Mouse (Mus musculus): ENCODE measurements at regions not wholly inside any gene's neighbourhood (a gene's known extent, or its start where the extent isn't known, plus 50 kb on each side); places are given as distances from the start of the nearest gene placed in this dataset.
A peak's percentile ranks its signal among the peaks of the same experiment; 100 is the strongest.

DNA sequence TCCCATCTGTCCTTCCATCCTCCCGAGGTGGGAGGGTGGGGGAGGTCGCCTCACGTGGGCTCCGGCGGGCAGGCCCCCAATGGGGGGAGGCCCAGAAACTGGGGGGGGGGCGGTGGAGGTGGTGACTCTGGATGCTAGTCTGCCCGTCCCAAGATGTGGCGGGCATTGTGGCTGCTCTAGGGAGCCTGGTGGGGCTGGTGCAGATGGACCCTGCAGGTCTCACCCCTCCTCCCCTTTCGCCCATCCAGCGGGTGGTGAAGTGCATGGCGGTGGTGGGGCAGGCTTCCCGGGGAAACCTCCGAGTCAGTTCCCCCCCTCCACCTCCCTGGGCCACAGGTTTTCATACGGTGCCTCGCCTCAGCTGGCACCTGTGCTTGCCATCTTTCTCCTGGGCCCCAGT lies 88.6 kb downstream of the Inhba start:
- DNase-seq (ENCODE audit: low read depth), result no peak

DNA sequence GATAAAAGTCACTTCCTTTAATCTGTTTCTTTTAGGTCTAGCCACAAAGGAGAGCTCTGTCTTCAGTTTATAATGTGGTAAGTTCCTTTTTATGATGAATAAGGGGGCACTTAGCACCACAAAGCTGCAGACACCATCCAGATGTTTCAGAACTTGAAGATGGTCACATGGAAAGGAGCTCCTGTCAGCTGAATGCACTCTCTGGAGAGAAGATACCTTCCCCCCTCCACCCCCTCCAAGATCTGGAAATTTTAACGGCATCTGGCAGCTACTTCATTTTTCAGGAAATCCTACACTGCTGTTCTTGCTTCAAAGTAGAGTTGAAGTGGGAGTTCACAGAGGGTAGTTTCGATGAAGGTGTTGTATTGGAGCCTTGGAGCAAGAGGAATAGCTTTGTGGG lies 103.2 kb downstream of the Inhba start:
- DNase-seq (ENCODE audit: low read depth), result no peak

DNA sequence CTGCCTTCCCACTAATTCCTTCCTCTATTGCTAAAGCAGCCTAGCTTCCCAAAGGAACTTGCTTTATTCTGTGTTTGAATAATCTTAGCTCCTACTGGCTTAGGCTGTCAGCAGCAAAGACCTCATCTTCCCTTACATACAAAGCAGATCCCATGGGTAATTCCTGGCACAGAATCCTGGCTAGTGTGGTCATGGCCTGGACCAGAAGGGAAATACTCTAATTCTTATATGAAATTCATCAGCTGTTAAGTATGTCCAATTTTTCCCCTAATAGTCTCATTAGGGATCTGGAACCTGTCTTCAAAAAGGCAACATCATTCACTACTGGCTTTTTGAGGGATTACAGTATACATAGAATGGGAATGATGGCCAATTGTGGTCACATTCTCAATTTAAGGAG lies 135.0 kb downstream of the Inhba start:
- no peak for DNase-seq (ENCODE audit: low read depth)

DNA sequence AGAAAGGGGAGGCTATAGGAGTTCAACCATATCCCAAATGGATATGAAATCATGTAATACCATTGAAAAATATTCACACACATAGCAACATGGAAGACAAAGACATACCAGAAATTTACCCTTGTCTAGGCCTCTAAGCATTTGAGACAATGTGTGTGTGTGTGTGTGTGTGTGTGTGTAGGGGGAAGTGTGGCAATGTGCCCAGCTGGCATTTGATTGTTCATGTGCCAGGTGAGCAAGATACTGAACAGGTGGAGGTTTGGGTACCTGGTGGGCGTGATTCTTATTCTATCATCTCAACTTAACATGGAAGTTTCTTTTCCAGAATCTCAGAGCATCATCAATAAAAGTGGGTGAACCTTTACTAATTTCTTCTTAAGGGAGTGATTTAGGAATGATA lies 143.3 kb downstream of the Inhba start:
- DNase-seq (ENCODE audit: low read depth), result no peak

DNA sequence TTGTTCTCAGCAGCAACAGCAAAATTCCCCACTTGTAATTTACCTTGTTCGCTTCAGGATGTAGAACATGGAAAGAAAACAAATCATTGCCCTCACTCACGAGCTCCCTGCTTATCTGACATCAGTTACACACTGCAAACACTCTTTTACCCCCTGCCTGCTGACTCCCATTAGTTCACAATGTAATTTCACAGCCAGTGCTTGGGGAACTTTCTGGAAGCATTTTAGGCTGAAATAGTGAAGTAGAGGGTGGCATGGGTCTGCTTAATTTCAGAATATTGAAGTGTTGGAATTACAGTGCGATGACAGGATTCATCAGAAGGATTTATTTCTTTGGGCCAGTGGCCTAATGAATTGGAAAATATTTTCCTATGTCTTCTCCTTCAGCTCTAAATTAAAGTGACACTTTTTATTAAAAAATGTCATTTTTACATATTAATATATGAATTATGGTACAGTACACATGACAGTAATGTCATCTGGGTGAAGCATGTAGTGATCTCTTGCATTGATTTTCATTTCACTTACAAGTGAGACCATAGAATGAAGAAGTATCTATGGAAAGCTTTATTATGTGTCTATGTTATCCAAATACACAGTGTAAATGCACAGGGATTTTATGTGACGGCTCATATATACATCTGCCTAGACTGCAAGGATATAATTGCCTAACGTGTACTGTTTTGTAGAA lies 153.7 kb downstream of the Inhba start:
- DNase-seq (ENCODE audit: low read depth), result no peak

DNA sequence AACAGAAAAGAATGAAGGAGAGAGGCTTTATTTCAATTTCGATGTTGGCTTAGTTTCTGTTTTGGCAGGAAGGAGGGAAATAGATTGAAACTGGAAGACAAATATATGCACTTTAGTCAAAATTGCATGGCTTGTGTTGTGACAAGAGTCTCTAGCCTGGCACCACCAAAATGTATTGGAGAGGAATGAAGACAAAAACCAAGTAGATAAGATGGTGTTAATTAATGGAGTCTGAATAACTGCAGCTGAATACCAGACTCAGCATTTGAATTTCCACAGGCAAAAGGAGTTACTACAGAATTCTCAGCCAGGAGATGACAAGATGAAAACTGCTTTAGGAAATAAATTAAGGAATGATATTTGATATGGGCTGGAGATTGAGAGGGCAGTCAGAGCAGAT lies 185.0 kb downstream of the Inhba start:
- DNase-seq (ENCODE audit: low read depth), result no peak

DNA sequence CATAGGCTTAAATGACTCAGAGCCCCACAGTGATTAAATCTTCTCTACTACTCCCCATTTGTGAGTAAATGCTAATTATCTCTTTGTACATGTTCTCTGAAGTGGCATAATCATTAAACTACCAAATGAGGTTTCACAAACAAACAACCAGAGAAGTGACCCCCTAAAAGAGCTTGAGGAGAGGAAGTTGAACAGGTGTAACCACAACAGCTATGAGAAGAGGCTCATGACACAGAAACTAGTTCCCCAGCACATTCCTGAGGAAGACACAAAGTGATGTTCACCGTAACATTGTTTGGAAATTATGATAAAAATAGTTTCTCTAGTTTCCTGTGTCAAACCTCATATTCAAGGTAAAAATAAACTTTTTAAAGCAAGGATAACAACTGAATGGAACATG lies 188.4 kb downstream of the Inhba start:
- DNase-seq (ENCODE audit: low read depth), result no peak

DNA sequence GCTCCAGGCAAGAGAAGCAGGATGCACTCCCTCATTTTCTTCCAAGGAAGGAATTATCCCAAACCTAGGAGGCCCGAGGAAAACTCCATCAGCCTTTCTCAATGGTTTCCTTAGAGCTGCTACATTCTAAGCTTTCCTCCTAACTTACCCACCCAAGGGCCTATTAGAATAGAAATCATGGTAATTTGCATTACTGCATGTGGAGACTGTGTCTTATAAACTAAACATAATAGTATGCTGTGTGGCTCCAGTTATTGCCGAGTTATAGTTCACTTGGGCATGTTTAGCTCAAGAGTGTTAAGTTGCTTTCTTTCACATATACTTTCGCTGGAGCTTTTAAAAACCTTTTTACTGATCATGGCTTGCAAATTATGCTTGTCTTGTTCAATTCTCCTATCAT lies 191.5 kb downstream of the Inhba start:
- no peak for DNase-seq (ENCODE audit: low read depth)

DNA sequence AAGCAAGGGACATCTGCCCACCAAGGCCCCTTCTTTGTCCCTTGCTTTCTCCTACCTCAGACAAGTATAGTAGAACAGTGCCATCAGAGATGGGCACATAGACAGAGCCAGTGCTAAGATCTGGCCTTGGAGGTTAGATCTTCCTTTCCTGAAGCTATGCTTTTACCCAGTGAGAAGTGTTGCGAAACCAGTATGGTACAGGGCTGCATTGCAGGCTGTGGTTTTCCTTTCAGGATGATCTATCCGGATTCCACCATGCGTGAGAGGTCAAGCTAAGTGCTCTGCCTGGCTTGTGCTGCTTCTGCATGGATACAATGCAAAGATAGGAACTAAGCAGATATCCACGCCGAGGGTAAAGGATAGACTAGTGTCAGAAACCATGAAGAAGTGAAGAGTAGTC lies 192.4 kb downstream of the Inhba start:
- DNase-seq (ENCODE audit: low read depth), result no peak

DNA sequence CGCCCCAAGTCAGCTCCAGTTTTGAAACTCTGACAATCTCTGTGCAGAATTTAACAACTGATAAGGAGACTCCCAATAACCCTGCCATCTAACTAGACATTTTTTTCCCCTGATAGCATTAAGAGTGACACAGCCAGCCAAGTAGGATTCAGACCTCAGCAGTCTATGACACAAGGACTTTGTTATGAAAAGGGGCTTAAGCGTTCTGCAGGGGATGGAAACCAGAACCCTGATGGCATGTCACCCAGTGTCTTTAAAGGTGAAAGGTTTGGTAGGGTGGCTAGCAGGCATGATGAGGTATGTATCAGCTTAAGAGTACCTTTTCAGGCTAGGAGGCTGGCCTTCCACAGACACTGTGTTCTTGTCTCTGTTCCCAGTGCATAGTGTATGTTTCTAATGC lies 199.8 kb downstream of the Inhba start:
- DNase-seq (ENCODE audit: low read depth), result no peak

DNA sequence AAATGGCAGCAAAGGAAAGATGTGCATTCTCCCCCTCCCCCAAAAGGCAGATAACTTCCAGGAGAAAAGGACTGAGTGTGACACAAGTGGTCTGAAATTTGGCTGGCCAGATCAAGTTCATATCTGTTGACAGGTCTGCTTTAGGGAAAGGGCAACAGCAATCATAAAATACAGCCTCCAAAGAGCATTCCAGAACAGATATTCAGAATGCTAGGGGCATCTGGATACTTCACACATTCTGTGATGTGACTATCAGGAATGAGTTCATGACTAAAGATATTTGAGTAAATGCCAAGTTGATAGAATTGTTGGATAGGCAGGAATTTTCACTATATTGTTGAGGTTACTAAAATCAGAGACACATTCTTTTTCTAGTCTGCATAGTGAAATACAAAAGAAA lies 208.2 kb downstream of the Inhba start:
- DNase-seq (ENCODE audit: low read depth), result no peak

DNA sequence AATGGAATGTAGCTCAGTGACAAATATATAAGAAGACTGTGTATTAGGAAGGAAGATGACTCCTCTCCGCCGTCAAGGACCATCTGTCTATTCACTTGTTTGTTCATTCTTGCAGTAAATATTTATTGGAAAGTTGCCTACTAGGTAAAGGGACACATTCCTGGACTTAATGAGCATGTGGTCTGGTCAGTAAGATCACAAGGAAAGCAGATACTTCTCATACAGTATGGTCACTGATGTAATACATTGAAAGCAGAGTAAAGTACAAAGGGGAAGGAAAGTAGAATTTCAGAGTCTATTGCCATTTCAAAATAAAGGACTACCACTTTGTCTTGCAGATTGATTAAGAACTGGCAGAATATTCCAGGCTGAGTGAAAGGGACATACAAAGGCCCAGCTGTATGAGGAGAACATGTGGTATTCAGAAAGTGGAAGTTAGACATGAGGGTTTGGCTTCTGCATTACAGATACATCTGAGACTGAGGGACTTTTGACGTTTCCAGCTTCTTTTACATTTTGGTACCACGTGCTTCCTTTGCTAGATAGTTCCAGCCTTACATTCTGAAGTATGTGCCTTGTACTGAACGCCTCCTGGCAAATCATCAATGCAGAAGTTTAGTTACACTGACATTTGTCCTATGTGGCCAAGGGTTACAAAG lies 211.4 kb downstream of the Inhba start:
- DNase-seq (ENCODE audit: low read depth), result no peak

DNA sequence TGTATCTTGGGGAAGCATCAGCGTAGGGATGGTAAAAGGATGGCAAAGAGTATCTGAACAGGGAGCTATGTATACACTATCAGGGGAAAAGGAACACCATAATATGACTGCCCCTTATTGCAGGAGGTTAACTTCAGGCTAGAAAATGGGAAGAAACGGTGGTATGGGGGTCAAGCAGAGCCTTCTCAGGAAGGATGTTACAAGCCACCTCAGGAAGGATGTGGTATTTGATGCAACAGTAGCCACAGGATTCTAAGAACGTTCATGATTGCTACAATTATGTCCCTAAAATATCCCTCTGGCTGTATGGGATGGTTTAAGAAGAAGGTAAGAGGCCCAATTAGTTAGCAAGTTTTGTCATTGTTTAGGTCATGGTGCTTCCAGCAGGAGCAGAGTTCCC lies 249.5 kb downstream of the Inhba start:
- DNase-seq (ENCODE audit: low read depth), result no peak

DNA sequence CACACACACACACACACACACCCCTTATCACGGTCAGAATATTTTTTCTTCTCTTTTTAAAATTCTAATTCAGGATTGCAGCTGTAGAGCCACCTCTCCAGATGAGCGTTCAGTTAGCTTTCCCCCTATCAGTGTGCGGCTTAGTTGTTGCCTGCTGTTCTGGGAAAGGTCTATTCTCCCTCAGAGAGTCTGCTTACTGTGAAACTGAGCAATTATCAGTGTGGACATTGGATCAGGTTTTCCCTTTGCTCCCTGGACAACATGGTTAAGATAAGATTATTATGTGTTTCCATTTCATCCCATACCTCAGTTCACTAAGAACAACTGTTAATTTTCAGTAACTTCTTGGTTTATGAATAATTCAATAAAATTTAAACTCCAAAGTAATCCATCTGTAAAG lies 268.3 kb downstream of the Inhba start:
- no peak for DNase-seq (ENCODE audit: low read depth)

DNA sequence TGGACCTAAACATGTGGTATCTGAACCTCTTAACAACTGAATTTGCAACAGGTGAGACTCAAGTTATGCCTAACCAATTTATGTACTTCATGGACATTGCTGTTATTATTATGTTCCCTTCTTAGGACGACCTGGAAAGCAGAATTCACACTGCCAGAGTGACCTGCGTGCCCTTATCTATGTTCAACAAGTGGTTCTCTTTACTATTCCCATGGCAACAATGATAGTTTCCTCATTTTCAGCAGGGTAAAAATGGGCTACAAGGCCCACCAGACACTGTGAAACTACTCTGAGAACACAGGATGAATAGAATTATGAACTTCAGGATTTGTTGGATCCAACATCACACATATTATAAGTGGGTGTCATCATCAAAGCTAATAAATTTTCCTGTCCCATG lies 269.1 kb downstream of the Inhba start:
- no peak for DNase-seq (ENCODE audit: low read depth)

DNA sequence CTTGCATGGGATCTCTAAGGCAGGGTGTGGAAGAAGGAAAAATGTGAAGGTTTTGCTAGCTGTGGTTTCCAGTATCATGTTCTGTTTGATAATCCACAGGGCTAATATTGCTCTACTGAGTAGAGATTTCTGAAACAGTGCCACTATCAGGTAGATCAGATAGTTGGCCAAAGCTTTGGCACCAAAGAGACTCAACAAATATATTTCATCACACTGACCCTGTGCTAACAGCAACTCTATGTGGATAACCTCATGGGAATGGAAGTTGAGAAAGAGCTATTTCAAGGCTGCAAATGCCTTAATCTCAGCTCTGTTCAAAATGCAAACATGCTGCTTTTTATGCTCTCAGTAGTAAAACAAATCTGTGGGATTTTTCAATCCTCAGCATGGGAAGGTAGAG lies 270.1 kb downstream of the Inhba start:
- DNase-seq (ENCODE audit: low read depth), result peak; percentile 54

DNA sequence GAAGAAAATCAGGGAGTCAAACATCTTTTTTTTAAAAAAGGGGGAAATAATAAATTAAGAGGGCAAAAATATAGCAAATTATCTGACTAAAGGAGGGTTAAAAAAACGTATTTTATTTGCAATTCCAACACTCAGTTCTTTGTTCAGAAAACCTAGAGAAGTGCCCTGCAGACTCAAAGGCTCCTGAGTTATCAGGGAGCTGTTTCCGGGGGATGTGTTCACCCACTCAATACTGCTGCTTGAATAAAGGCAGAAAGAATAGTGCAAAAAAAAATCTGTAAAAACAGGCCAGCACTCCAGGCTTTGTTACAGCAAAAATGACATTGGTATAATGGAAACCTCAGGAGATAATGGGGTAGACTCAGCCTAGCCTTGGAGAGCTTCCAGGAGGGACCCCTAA lies 270.6 kb downstream of the Inhba start:
- DNase-seq (ENCODE audit: low read depth), result no peak

DNA sequence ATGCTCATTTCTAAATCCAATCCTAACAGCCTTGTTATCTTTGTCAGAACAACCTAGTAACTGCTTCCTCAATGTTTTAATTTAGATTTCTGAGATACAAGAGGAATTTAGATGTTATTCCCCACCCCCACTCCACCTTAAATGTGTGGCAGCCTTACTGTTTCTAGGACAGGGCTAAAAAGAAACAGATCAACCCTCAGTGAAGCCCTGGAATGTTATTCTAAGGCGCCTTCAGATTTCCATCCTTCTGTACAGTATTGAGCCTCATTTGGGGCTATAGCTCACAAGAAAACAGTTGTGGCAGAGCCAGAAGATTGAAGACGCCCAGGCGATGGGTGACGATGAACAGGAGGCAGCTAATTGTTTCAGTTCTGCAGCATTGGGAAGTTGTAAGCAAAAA lies 271.7 kb downstream of the Inhba start:
- DNase-seq (ENCODE audit: low read depth), result no peak

DNA sequence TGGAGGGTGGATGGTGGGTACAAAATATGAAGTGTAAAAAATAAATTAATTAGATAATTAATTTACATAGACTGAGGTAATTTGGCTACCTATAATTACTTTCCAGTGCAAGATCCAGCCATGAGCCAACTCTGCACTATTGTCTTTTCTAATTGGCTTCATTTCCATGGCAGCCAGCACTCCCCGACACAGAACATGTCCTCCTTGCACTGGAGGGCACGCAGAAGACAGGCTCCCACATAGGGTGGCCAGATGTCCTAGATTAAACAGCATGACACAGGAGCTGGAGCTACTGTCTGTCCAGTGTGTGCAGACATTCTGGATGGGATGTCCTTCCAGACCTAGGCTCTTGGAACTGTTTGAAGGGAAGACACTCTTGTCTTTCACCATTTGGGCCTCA lies 278.0 kb downstream of the Inhba start:
- DNase-seq (ENCODE audit: low read depth), result no peak

DNA sequence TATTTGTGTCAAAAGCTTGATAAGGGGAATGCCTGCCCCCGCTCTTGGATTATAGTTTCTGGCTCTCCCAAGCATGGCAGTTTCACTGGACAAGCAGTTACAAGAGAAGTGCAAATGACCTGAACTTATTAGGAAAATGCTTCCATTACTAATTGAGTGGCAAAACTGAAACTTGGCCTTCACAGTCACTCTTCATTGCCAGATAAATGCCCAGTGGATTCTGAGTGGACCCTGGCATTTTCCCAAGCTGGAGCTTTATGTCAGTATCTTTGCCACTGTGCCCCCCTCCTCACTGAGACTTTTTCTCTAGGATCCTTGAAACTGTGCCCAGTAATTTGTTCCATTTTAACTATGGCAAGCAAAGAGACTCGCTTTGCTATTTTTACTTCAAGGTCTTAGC lies 279.1 kb downstream of the Inhba start:
- no peak for DNase-seq (ENCODE audit: low read depth)

DNA sequence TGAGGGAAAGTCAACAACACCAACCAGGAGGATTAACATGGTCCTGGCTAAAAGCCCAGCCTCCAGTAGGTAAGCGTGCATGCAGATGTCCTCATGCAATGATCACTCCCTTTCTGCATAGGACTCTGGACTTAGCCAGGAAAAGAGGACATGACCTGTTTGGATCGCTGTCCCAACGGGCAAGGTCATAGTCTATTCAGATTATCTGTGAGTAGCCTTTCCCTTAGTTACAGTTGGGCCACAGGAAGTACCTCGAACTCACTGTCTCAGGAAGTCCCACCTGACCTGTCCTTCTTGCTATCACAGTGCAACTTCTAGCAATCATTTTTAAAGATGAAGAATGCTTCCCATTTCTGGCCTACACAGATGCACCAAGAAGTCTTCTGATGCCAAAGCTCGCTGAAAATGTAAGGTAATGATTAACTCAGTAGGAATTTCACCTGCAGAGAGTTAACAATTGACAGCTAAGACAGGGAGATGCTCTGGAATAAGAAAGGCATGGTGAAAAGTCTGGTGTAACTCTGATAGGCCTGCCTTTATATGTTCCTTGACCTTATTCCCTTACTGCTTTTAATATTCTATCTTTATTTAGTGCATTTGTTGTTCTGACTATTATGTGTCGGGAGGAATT lies 280.1 kb downstream of the Inhba start:
- DNase-seq (ENCODE audit: low read depth), result no peak

DNA sequence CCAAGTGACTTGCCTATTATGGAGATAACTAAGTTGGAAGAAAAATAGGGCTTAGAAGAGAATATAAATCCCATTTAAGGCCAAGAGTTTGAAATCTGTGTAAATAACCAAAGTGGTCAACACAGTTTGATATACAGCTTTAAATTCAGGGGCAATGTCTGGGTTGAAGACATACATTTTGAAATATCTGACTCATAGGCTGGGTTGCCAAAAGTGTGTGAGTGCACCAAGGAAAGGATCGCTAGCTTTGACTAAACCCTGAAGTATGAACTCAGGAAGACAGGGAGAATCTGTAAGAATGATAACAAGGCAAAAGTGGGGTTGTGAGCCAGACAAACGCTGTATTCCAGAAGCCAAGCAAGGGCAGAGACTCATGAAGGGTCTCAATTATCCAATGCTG lies 288.1 kb downstream of the Inhba start:
- DNase-seq (ENCODE audit: low read depth), result no peak

DNA sequence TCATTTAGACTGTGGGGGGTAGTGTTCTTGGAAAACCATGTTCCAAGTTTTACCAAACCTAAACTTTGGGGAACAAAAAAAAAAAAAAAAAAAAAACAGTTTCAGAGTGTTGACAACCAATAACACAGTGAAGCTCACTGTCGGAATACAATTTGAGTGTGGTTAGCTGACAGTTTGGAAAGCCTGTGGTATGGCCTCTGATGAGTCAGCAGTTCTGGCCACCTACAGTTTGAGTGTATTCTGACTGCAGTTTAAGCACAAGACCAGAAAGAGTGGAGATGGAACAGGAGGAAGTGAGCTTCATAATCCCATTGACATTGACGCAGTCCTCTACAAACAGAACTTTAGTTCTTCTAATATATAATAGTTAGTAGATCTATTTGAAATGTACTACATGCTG lies 303.0 kb downstream of the Inhba start:
- DNase-seq (ENCODE audit: low read depth), result no peak

DNA sequence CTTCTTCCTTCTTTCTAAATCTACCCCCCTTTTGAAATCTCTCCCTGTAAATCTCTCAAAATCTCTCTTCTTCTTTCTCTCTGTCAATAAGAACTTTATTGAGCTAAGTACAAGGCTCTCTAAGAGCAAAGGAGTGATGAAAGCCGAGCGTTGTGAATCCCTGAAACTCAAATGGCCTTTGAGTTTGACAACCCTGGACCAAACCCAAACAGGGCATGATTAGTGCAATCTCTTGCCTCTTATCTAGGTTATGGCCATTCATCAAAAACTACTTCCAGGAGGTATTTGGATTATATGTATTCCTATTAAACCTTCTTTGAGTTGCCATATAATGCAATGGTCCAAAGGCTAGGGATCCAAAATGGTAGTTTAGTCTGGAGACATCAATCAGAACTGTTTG lies 304.0 kb downstream of the Inhba start:
- no peak for DNase-seq (ENCODE audit: low read depth)
